Mouse (Mus musculus) lung, embryonic 16.5 days (tissue): ENCODE data around the gene R3hdm2. TPM values are rescaled to one million over a fixed set of nuclear protein-coding genes. Genes with fewer than 3 reads are reported as not detected.

Source experiments
- ATAC-seq: fragments of 200-750 bp; cut with Nextera tagmentation; 2 replicates; pipeline ENCODE4 v1.8.0; 2017; ENCODE audit warnings: low read depth, mild to moderate bottlenecking, moderate library complexity
- H3K27ac ChIP-seq: fragments of 300-500 bp; sonication (generic); 2 replicates; pipeline ENCODE4 v1.5.1; 2014; ENCODE audit warnings: mild to moderate bottlenecking, control low read depth, low read length
- H3K27me3 ChIP-seq: fragments of 300-500 bp; sonication (generic); 2 replicates; pipeline ENCODE4 v1.6.1; 2014; ENCODE audit warnings: low read depth, low read length, mixed read lengths; ENCODE audit not compliant: control insufficient read depth, insufficient read depth
- H3K36me3 ChIP-seq: fragments of 300-500 bp; sonication (generic); 2 replicates; pipeline ENCODE4 v1.6.1; 2014; ENCODE audit warnings: low read length; ENCODE audit not compliant: control insufficient read depth, insufficient read depth
- H3K4me1 ChIP-seq: fragments of 300-500 bp; sonication (generic); replicated peaks from 2 replicates; pipeline ENCODE4 v1.6.1; 2014; ENCODE audit warnings: low read length, mixed read lengths; ENCODE audit not compliant: control insufficient read depth, insufficient read depth
- H3K4me2 ChIP-seq: fragments of 300-500 bp; sonication (generic); 2 replicates; pipeline ENCODE4 v1.6.1; 2014; ENCODE audit warnings: low read depth, low read length, control low read depth
- H3K4me3 ChIP-seq: fragments of 300-500 bp; sonication (generic); 2 replicates; pipeline ENCODE4 v1.5.1; 2014; ENCODE audit warnings: mild to moderate bottlenecking, low read length, control low read depth
- H3K9ac ChIP-seq: fragments of 300-500 bp; sonication (generic); 2 replicates; pipeline ENCODE4 v1.6.1; 2014; ENCODE audit warnings: low read length, control low read depth
- H3K9me3 ChIP-seq: fragments of 300-500 bp; sonication (generic); 2 replicates; pipeline ENCODE4 v1.6.1; 2016; ENCODE audit warnings: low read length; ENCODE audit not compliant: control insufficient read depth
- WGBS: fragments of 180-500 bp; shearing (Covaris S2); extraction: QIAGEN DNeasy Blood & Tissue Kit; methylation state at CpG from one replicate; pipeline ENCODE4 v1.1.7; 2014; 5-methylcytosine and 5-hydroxymethylcytosine counted together
- polyA plus RNA-seq: library from polyadenylated mRNA; unstranded; fragments of >200 nt; fragmentation: Nextera tagmentation; extraction: Ambion mirVana; gene quantifications from 2 replicates; pipeline ENCODE4 v1.2.1, GENCODE M21; 2015

Gene R3hdm2
- polyA plus RNA-seq, 1 experiment from 2014 or later = 22.2 TPM

DNA sequence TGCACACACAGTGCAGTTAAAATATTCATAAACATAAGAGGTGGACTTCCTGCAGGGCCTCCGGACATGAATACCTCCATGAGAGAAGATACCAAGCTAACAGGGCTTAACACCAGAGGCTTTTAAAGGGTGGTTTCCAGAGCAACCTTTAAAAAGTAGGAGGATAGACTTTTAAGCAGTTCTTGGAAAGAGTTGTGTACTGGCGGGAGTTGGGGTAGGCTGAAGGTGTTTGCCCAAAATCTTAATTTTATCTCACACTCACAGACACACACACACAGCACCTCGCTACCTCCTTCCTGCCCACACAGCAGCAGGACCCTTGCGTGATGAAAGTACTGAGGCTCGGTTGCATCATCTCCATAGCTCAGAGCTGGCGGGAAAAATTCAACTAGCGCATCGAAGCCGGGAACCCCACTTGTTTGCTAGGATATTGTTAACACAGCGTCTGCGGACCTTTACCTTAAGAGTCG is 141.5 kb downstream of the R3hdm2 start:
- Histone ChIP-seq H3K9ac (peak overlapping the region; percentile 61), H3K27me3 (peaks cover 34% of the 10 kb centered on the region), H3K4me2 (peak overlapping the region; percentile 62), H3K4me1 (peaks cover 27% of the 10 kb centered on the region), H3K36me3 (peaks cover 30% of the 10 kb centered on the region), H3K4me3 (peak overlapping the region; percentile 56), H3K9me3 (no peaks in the 10 kb centered on the region; the same call in 1 of the 2 replicates), H3K27ac (no peak overlapping the region)
- 1% methylated on average over 12 of the region's 12 CpGs for WGBS
- ATAC-seq = 0 out of 2 replicates have a peak, but pooled peaks have one; percentile 11

GRCm38 (mm10) chr10:127522088-127522581 is 142.0 kb downstream of the R3hdm2 start, which contains the start of gene Shmt2:
Gene Shmt2 (minus strand): TSS chr10:127522444.
- Histone ChIP-seq H3K9ac (peak within 1 kb of the TSS; percentile 61), H3K9me3 (no peaks in the 10 kb centered on the region; the same call in 1 of the 2 replicates), H3K27me3 (peaks cover 38% of the 10 kb centered on the region), H3K4me1 (peaks cover 25% of the 10 kb centered on the region), H3K4me3 (peak within 1 kb of the TSS; percentile 56), H3K27ac (no peak within 1 kb of the TSS), H3K36me3 (peaks cover 30% of the 10 kb centered on the region), H3K4me2 (peak within 1 kb of the TSS; percentile 62)
- 0% methylated on average over 21 of the region's 21 CpGs for WGBS
- peak; percentile 65 for ATAC-seq

- H3K36me3 ChIP-seq = peaks cover 8% of the 10 kb centered on the region
- no peak overlapping the region for H3K4me3 ChIP-seq
- H3K27ac ChIP-seq = no peak overlapping the region
- H3K27me3 ChIP-seq = peaks cover 63% of the 10 kb centered on the region
- peaks cover 22% of the 10 kb centered on the region for H3K4me1 ChIP-seq
- H3K9ac ChIP-seq = no peak overlapping the region
- H3K4me2 ChIP-seq = no peak overlapping the region
- 3% methylated on average over 23 of the region's 23 CpGs for WGBS
- H3K9me3 ChIP-seq = no peaks in the 10 kb centered on the region
- no peak for ATAC-seq
These were observed 144.6 kb downstream of the R3hdm2 start for GRCm38 (mm10) chr10:127524646-127525255.

GRCm38 (mm10) chr10:127526048-127526447 is 145.9 kb downstream of the R3hdm2 start:
- peak overlapping the region; percentile 42 for H3K4me3 ChIP-seq
- H3K27me3 ChIP-seq = peaks cover 76% of the 10 kb centered on the region
- no peaks in the 10 kb centered on the region for H3K9me3 ChIP-seq
- no peaks in the 10 kb centered on the region for H3K36me3 ChIP-seq
- peak overlapping the region; percentile 53 for H3K4me2 ChIP-seq
- WGBS = 1% methylated on average over 26 of the region's 26 CpGs
- 0 out of 2 replicates have a peak overlapping the region, but pooled peaks have one; percentile 16 for H3K9ac ChIP-seq
- ATAC-seq = no peak
- H3K4me1 ChIP-seq = peaks cover 17% of the 10 kb centered on the region
- H3K27ac ChIP-seq = no peak overlapping the region

GRCm38 (mm10) chr10:127526681-127527080 is 146.6 kb downstream of the R3hdm2 start:
- H3K4me1 ChIP-seq = peaks cover 12% of the 10 kb centered on the region
- peak; percentile 65 for ATAC-seq
- H3K4me3 ChIP-seq = peak overlapping the region; percentile 42
- H3K36me3 ChIP-seq = no peaks in the 10 kb centered on the region
- H3K9me3 ChIP-seq = no peaks in the 10 kb centered on the region
- WGBS = 1% methylated on average over 26 of the region's 26 CpGs
- no peak overlapping the region for H3K27ac ChIP-seq
- H3K27me3 ChIP-seq = peaks cover 82% of the 10 kb centered on the region
- H3K4me2 ChIP-seq = peak overlapping the region; percentile 53
- H3K9ac ChIP-seq = 0 out of 2 replicates have a peak overlapping the region, but pooled peaks have one; percentile 16

DNA sequence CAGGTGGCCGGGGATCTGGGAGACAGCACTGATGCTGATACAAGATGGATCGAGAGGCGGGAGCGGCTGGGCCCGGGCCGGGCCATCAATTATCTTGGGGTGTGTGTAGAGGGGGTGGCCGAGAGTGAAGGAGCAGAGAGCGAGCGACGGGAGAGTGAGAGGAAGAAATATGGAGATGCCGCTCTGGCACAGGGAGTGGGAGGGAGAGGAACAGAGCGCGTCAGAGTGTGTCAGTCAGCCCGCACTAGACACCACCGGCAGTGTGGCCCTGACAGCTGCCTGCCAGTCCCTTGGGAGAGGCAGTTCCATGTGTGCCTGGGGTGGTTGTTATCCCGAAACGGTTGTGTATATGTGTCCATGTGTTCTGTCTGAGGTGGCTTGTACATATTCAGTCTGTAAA is 147.4 kb downstream of the R3hdm2 start:
- Histone ChIP-seq H3K27ac (no peak overlapping the region), H3K9ac (no peak overlapping the region), H3K36me3 (no peaks in the 10 kb centered on the region), H3K9me3 (no peaks in the 10 kb centered on the region), H3K4me3 (no peak overlapping the region), H3K4me2 (no peak overlapping the region), H3K4me1 (peaks cover 11% of the 10 kb centered on the region), H3K27me3 (peaks cover 90% of the 10 kb centered on the region)
- ATAC-seq = no peak
- 4% methylated on average over 17 of the region's 17 CpGs for WGBS

DNA sequence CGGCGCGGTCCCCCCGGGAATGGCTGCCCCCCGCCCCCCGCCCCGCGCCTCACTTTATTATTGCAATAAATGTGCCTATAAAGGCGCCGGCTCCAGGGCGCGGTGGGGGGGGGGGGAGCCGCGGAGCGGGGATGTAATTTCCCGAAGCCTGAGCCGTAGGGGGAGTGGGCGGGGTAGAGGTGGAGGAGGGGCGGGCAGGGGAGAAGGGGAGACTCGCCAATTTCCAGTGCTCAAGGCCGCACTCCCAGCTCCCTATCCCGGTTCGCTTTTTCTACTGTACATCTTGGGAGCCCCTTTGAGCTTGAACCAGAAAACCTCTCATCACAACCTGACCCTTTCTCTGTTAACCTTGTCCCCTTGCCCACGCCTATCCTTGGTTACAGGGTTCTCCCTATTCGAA is 150.8 kb downstream of the R3hdm2 start:
- no peak overlapping the region for H3K9ac ChIP-seq
- no peak overlapping the region for H3K4me3 ChIP-seq
- no peak overlapping the region for H3K27ac ChIP-seq
- no peaks in the 10 kb centered on the region for H3K36me3 ChIP-seq
- H3K27me3 ChIP-seq = peaks cover 99% of the 10 kb centered on the region
- H3K4me2 ChIP-seq = no peak overlapping the region
- WGBS = 0% methylated on average over 16 of the region's 25 CpGs
- no peaks in the 10 kb centered on the region for H3K9me3 ChIP-seq
- H3K4me1 ChIP-seq = peaks cover 21% of the 10 kb centered on the region
- ATAC-seq = no peak

DNA sequence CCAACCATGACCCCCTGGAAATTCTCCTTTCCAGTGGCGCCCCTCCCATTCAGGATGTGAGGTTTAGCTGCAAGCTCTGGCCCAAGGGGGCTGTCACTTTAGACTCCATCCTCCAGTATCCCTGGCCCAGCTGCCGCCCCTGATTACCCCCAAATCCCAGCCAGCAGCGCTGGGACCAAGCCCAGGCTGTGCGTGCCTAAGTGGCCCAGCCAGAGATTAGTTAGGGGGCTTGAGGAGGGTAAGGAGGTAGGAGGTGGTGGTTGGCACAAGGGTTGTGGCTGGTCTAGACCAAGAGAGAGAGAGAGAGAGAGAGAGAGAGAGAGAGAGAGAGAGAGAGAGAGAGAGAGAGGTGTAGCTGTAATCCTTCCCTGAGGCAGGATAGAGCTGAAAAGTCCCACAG is 151.4 kb downstream of the R3hdm2 start:
- WGBS = 1% methylated on average over 4 of the region's 4 CpGs
- Histone ChIP-seq H3K36me3 (no peaks in the 10 kb centered on the region), H3K4me1 (peaks cover 15% of the 10 kb centered on the region), H3K27me3 (peaks cover 99% of the 10 kb centered on the region), H3K9me3 (no peaks in the 10 kb centered on the region), H3K4me3 (no peak overlapping the region), H3K9ac (no peak overlapping the region), H3K27ac (no peak overlapping the region), H3K4me2 (no peak overlapping the region)
- ATAC-seq = no peak

DNA sequence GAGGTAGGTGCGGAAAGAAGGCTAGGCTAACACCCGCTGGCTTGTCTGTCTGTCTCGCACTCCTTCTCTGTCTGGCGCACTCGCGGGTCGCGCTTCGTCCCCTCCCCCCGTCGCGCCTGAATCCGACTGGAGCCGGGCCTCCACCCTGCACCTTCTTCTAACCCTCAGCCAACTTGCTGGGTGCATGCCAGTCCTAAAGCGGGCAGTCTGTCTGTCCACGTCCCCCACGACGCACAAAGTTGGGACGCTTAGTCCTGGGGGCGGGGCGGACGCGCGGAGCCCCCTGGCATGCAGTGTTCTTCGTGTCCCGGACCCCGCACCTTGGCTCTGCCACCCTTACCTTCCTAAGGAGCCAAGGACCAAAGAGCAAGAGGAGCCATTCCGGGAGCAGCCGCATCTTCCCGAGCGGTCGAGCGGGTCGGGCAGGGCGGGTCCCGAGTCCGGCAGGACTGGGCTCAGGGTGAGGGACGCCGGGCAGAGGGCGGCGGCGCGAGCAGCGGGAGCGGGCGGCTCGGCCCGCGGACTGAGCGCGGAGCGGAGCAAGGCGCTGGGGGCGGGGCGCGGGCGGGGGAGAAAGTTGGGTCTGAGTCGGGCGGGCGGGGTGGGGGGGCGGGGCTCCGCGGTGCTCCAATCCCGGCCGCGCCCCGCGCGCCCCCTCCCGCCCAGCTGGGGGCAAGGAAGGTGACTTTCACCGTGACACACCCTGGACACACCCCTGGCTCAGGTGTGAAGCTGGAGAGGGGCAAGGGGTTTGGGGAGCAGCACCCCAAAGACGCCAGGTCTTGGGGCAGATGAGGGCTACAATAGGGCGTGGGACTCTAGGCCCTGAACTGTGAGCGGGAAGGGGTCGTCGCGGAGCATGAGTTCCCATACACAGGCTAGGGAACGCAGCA is 154.2 kb downstream of the R3hdm2 start, which contains the start of gene Nxph4:
Gene Nxph4, minus strand, starts transcription at position 524 of the 893 bp plus-strand sequence.
- under 1% methylated on average over 49 of the region's 78 CpGs for WGBS
- Histone ChIP-seq H3K9me3 (no peaks in the 10 kb centered on the region), H3K27me3 (peaks cover 76% of the 10 kb centered on the region), H3K27ac (no peak within 1 kb of the TSS), H3K4me3 (peak within 1 kb of the TSS; percentile 56), H3K9ac (peak within 1 kb of the TSS; percentile 57), H3K4me1 (peaks cover 12% of the 10 kb centered on the region), H3K36me3 (no peaks in the 10 kb centered on the region), H3K4me2 (peak within 1 kb of the TSS; percentile 98)
- ATAC-seq = peak; percentile 51
